Mouse (Mus musculus): ENCODE measurements around the gene Arsa. TPM values are rescaled to one million over a fixed set of nuclear protein-coding genes. Genes with fewer than 3 reads are reported as not detected.

Gene Arsa
- polyA plus RNA-seq, 1 experiment from 2014 or later: 14.2 TPM

Other genes starting within 250 kb of the Arsa start
- gene Sbf1, start 162.1 kb downstream of the Arsa start, polyA plus RNA-seq (2016; fragmentation: Nextera tagmentation; extraction: Ambion mirVana): 53.3 and 57.2 TPM in 2 replicates
- gene Adm2, start 154.7 kb downstream of the Arsa start, polyA plus RNA-seq (2016; fragmentation: Nextera tagmentation; extraction: Ambion mirVana): 0.39 and 0.65 TPM in 2 replicates
- gene Miox, start 143.0 kb downstream of the Arsa start, polyA plus RNA-seq (2016; fragmentation: Nextera tagmentation; extraction: Ambion mirVana): not detected in 2 replicates
- 51.5 and 55.2 TPM in 2 replicates for gene Lmf2, start 121.8 kb downstream of the Arsa start, polyA plus RNA-seq (2016; fragmentation: Nextera tagmentation; extraction: Ambion mirVana)
- gene Ncaph2, start 121.7 kb downstream of the Arsa start, polyA plus RNA-seq (2016; fragmentation: Nextera tagmentation; extraction: Ambion mirVana): 137 and 150 TPM in 2 replicates
- gene Sco2, start 103.6 kb downstream of the Arsa start, polyA plus RNA-seq (2016; fragmentation: Nextera tagmentation; extraction: Ambion mirVana): 8.1 TPM in 2 replicates
- 1.3 and 1.4 TPM in 2 replicates for gene Tymp, start 100.4 kb downstream of the Arsa start, polyA plus RNA-seq (2016; fragmentation: Nextera tagmentation; extraction: Ambion mirVana)
- 0.31 and 0.38 TPM in 2 replicates for gene Odf3b, start 98.1 kb downstream of the Arsa start, polyA plus RNA-seq (2016; fragmentation: Nextera tagmentation; extraction: Ambion mirVana)
- gene Klhdc7b, start 92.5 kb downstream of the Arsa start, polyA plus RNA-seq (2016; fragmentation: Nextera tagmentation; extraction: Ambion mirVana): 0.06 TPM in 1 of 2 replicates, not detected in the other
- not detected in 2 replicates for gene Syce3, start 66.9 kb downstream of the Arsa start, polyA plus RNA-seq (2016; fragmentation: Nextera tagmentation; extraction: Ambion mirVana)
- 73.9 and 147 TPM in 2 replicates for gene Cpt1b, start 51.6 kb downstream of the Arsa start, polyA plus RNA-seq (2016; fragmentation: Nextera tagmentation; extraction: Ambion mirVana)
- 2.7 and 3.4 TPM in 2 replicates for gene C730034F03Rik, start 47.8 kb downstream of the Arsa start, polyA plus RNA-seq (2016; fragmentation: Nextera tagmentation; extraction: Ambion mirVana)
- gene Gm44502, start 47.7 kb downstream of the Arsa start, polyA plus RNA-seq (2016; fragmentation: Nextera tagmentation; extraction: Ambion mirVana): 0.38 and 0.58 TPM in 2 replicates
- gene Chkb, start 47.5 kb downstream of the Arsa start, polyA plus RNA-seq (2016; fragmentation: Nextera tagmentation; extraction: Ambion mirVana): 64.7 and 64.8 TPM in 2 replicates
- gene Mapk8ip2, start 23.5 kb downstream of the Arsa start, polyA plus RNA-seq (2016; fragmentation: Nextera tagmentation; extraction: Ambion mirVana): 0.44 and 0.99 TPM in 2 replicates
- gene Shank3, start 22.2 kb upstream of the Arsa start, polyA plus RNA-seq (2016; fragmentation: Nextera tagmentation; extraction: Ambion mirVana): 2.1 and 2.6 TPM in 2 replicates
- gene Acr, start 90.9 kb upstream of the Arsa start, polyA plus RNA-seq (2016; fragmentation: Nextera tagmentation; extraction: Ambion mirVana): 0.16 and 0.17 TPM in 2 replicates
- 23.2 and 35.1 TPM in 2 replicates for gene Rabl2, start 114.5 kb upstream of the Arsa start, polyA plus RNA-seq (2016; fragmentation: Nextera tagmentation; extraction: Ambion mirVana)

All from heart, embryonic 10.5 days (tissue).